Mouse (Mus musculus) megakaryocyte, embryonic 14.5 days (primary cell): ENCODE measurements around the gene Ap2a1.

Source experiments
- FLI1 ChIP-seq: IDR thresholded peaks from 2 replicates; pipeline ENCODE4 v1.6.1; 2012; ENCODE audit warnings: low read length, inconsistent platforms, mixed read lengths
- GATA1 ChIP-seq: IDR thresholded peaks from 3 replicates; pipeline ENCODE4 v1.6.1; 2012; ENCODE audit warnings: mixed read lengths, low read length, inconsistent platforms, borderline replicate concordance

- TF ChIP-seq GATA1 = no peak
- TF ChIP-seq FLI1 = no peak
Measured at GRCm38 (mm10) chr7:44895593-44896434, 33.5 kb downstream of the Ap2a1 start, which contains the start of gene Fuz.
